Mouse (Mus musculus): ENCODE data around the gene Tmem132b.

Tmem132b gene

GRCm38 (mm10) chr5:125578661-125579060, 47.1 kb downstream of the Tmem132b start:
- DNase-seq (ENCODE audit: low spot score) = no peak

GRCm38 (mm10) chr5:125579153-125579552, 47.6 kb downstream of the Tmem132b start:
- DNase-seq (ENCODE audit: low spot score) = peak; percentile 1

GRCm38 (mm10) chr5:125583298-125583697, 51.7 kb downstream of the Tmem132b start:
- DNase-seq (ENCODE audit: low spot score) = no peak

GRCm38 (mm10) chr5:125583836-125584235, 52.3 kb downstream of the Tmem132b start:
- no peak for DNase-seq (ENCODE audit: low spot score)

GRCm38 (mm10) chr5:125585211-125585610, 53.6 kb downstream of the Tmem132b start:
- DNase-seq (ENCODE audit: low spot score) = no peak

GRCm38 (mm10) chr5:125588203-125588602, 56.6 kb downstream of the Tmem132b start:
- no peak for DNase-seq (ENCODE audit: low spot score)

- no peak for DNase-seq (ENCODE audit: low spot score)
Measured at GRCm38 (mm10) chr5:125588876-125589667, 57.5 kb downstream of the Tmem132b start.

- no peak for DNase-seq (ENCODE audit: low spot score)
Measured at GRCm38 (mm10) chr5:125598056-125598455, 66.5 kb downstream of the Tmem132b start.

GRCm38 (mm10) chr5:125607146-125607545, 75.6 kb downstream of the Tmem132b start:
- no peak for DNase-seq (ENCODE audit: low spot score)

- DNase-seq (ENCODE audit: low spot score) = no peak
Measured at GRCm38 (mm10) chr5:125609968-125610367, 78.4 kb downstream of the Tmem132b start.

- DNase-seq (ENCODE audit: low spot score) = no peak
Measured at GRCm38 (mm10) chr5:125612460-125612859, 80.9 kb downstream of the Tmem132b start.

- no peak for DNase-seq (ENCODE audit: low spot score)
Measured at GRCm38 (mm10) chr5:125613136-125613535, 81.6 kb downstream of the Tmem132b start.

- DNase-seq (ENCODE audit: low spot score) = peak; percentile 1
Measured at GRCm38 (mm10) chr5:125614348-125614747, 82.8 kb downstream of the Tmem132b start.

- no peak for DNase-seq (ENCODE audit: low spot score)
Measured at GRCm38 (mm10) chr5:125617050-125617449, 85.5 kb downstream of the Tmem132b start.

- no peak for DNase-seq (ENCODE audit: low spot score)
Measured at GRCm38 (mm10) chr5:125627816-125628348, 96.3 kb downstream of the Tmem132b start.

GRCm38 (mm10) chr5:125634666-125635065, 103.1 kb downstream of the Tmem132b start:
- no peak for DNase-seq (ENCODE audit: low spot score)

- DNase-seq (ENCODE audit: low spot score) = no peak
Measured at GRCm38 (mm10) chr5:125640966-125641365, 109.4 kb downstream of the Tmem132b start.

GRCm38 (mm10) chr5:125641531-125642147, 110.1 kb downstream of the Tmem132b start:
- peak; percentile 7 for DNase-seq (ENCODE audit: low spot score)

GRCm38 (mm10) chr5:125648236-125648635, 116.7 kb downstream of the Tmem132b start:
- DNase-seq (ENCODE audit: low spot score) = no peak

GRCm38 (mm10) chr5:125649982-125650381, 118.4 kb downstream of the Tmem132b start:
- no peak for DNase-seq (ENCODE audit: low spot score)

- DNase-seq (ENCODE audit: low spot score) = no peak
Measured at GRCm38 (mm10) chr5:125658101-125658500, 126.5 kb downstream of the Tmem132b start.

- no peak for DNase-seq (ENCODE audit: low spot score)
Measured at GRCm38 (mm10) chr5:125658959-125659749, 127.6 kb downstream of the Tmem132b start.
